Mouse (Mus musculus) E14TG2a.4 (cell line): Measurements from ENCODE around the gene Tinagl1.

Experiments
- H3K27me3 ChIP-seq: 2 replicates; pipeline ENCODE4 v1.6.1; 2014; ENCODE audit warnings: low read length, control low read depth; ENCODE audit not compliant: insufficient read depth
- H3K36me3 ChIP-seq: 2 replicates; pipeline ENCODE4 v1.6.1; 2014; ENCODE audit warnings: low read length, control low read depth; ENCODE audit not compliant: insufficient read depth
- H3K4me1 ChIP-seq: replicated peaks from 2 replicates; pipeline ENCODE4 v1.6.1; 2014; ENCODE audit warnings: low read depth, low read length, control low read depth
- H3K4me3 ChIP-seq: replicated peaks from 2 replicates; pipeline ENCODE4 v1.5.1; 2014; ENCODE audit warnings: mild to moderate bottlenecking, low read length
- H3K9me3 ChIP-seq: 2 replicates; pipeline ENCODE4 v1.6.1; 2014; ENCODE audit warnings: low read length, control low read depth
- CTCF ChIP-seq: conservative IDR thresholded peaks from 2 replicates; pipeline ENCODE4 v1.5.1; 2014; ENCODE audit warnings: low read length
- NANOG ChIP-seq: IDR thresholded peaks from 2 replicates; pipeline ENCODE4 v1.6.1; 2014; ENCODE audit warnings: borderline replicate concordance, low read length, mixed read lengths
- POU5F1 ChIP-seq: IDR thresholded peaks from 2 replicates; pipeline ENCODE4 v1.6.1; 2014; ENCODE audit warnings: low read length, borderline replicate concordance

Tinagl1 gene

GRCm38 (mm10) chr4:130141786-130142185 is 33.1 kb downstream of the Tinagl1 start:
- Histone ChIP-seq H3K9me3 (peaks cover 8% of the 10 kb centered on the region; the same call in 1 of the 2 replicates), H3K4me3 (no peak overlapping the region), H3K36me3 (no peaks in the 10 kb centered on the region), H3K27me3 (peaks cover 79% of the 10 kb centered on the region), H3K4me1 (peaks cover 14% of the 10 kb centered on the region)
- no peak for TF ChIP-seq NANOG
- TF ChIP-seq POU5F1 = no peak
- no peak for TF ChIP-seq CTCF

- peaks cover 8% of the 10 kb centered on the region; the same call in 1 of the 2 replicates for H3K9me3 ChIP-seq
- no peak overlapping the region for H3K4me3 ChIP-seq
- peaks cover 82% of the 10 kb centered on the region for H3K27me3 ChIP-seq
- peaks cover 14% of the 10 kb centered on the region for H3K4me1 ChIP-seq
- TF ChIP-seq NANOG (no peak), POU5F1 (no peak), CTCF (no peak)
- H3K36me3 ChIP-seq = no peaks in the 10 kb centered on the region
These were observed 33.9 kb downstream of the Tinagl1 start for GRCm38 (mm10) chr4:130140992-130141402.

- Histone ChIP-seq H3K4me1 (peaks cover 21% of the 10 kb centered on the region), H3K27me3 (peaks cover 92% of the 10 kb centered on the region), H3K36me3 (no peaks in the 10 kb centered on the region), H3K9me3 (no peaks in the 10 kb centered on the region), H3K4me3 (peak within 1 kb of the TSS; percentile 86)
- TF ChIP-seq NANOG (no peak), POU5F1 (no peak), CTCF (no peak)
These were observed 35.8 kb downstream of the Tinagl1 start, which contains the start of gene Hcrtr1 for GRCm38 (mm10) chr4:130139214-130139492. TSS of gene Hcrtr1 (minus strand) at chr4:130139359.

GRCm38 (mm10) chr4:130138441-130139213 is 36.3 kb downstream of the Tinagl1 start:
- Histone ChIP-seq H3K4me3 (peak overlapping the region; percentile 86), H3K27me3 (peaks cover 91% of the 10 kb centered on the region), H3K9me3 (no peaks in the 10 kb centered on the region), H3K4me1 (peaks cover 21% of the 10 kb centered on the region), H3K36me3 (no peaks in the 10 kb centered on the region)
- peak; percentile 35; the same call in 1 of the 2 replicates for TF ChIP-seq CTCF
- TF ChIP-seq NANOG = no peak

- H3K4me1 ChIP-seq = peaks cover 28% of the 10 kb centered on the region
- H3K36me3 ChIP-seq = peaks cover 2% of the 10 kb centered on the region; the same call in 1 of the 2 replicates
- H3K9me3 ChIP-seq = no peaks in the 10 kb centered on the region
- TF ChIP-seq CTCF = no peak
- no peak for TF ChIP-seq POU5F1
- no peak for TF ChIP-seq NANOG
- H3K4me3 ChIP-seq = no peak overlapping the region
- peaks cover 54% of the 10 kb centered on the region for H3K27me3 ChIP-seq
These were observed 41.5 kb downstream of the Tinagl1 start for GRCm38 (mm10) chr4:130133399-130133798.

- H3K27me3 ChIP-seq = peaks cover 36% of the 10 kb centered on the region
These were observed 43.3 kb downstream of the Tinagl1 start for GRCm38 (mm10) chr4:130131448-130132105.

GRCm38 (mm10) chr4:130130641-130131350 is 44.1 kb downstream of the Tinagl1 start:
- Histone ChIP-seq H3K4me1 (peaks cover 42% of the 10 kb centered on the region), H3K4me3 (no peak overlapping the region), H3K9me3 (no peaks in the 10 kb centered on the region), H3K27me3 (peaks cover 31% of the 10 kb centered on the region), H3K36me3 (peaks cover 28% of the 10 kb centered on the region)
- TF ChIP-seq POU5F1 = no peak
- no peak for TF ChIP-seq NANOG
- no peak for TF ChIP-seq CTCF

More at GRCm38 (mm10) chr4:130131448-130132105, 43.3 kb downstream of the Tinagl1 start:
- peaks cover 36% of the 10 kb centered on the region for H3K4me1 ChIP-seq
- H3K9me3 ChIP-seq = no peaks in the 10 kb centered on the region
- H3K36me3 ChIP-seq = peaks cover 20% of the 10 kb centered on the region
- no peak overlapping the region for H3K4me3 ChIP-seq
- TF ChIP-seq POU5F1 (no peak), NANOG (no peak), CTCF (no peak)

- H3K27me3 ChIP-seq = peaks cover 25% of the 10 kb centered on the region
- H3K4me3 ChIP-seq = no peak overlapping the region
- TF ChIP-seq NANOG = no peak
- no peaks in the 10 kb centered on the region for H3K9me3 ChIP-seq
- peaks cover 43% of the 10 kb centered on the region for H3K4me1 ChIP-seq
- peaks cover 35% of the 10 kb centered on the region for H3K36me3 ChIP-seq
These were observed 44.8 kb downstream of the Tinagl1 start for GRCm38 (mm10) chr4:130130082-130130481.
